Mouse (Mus musculus): Measurements from ENCODE around the gene Sf3b5. TPM values are rescaled to one million over a fixed set of nuclear protein-coding genes. Genes with fewer than 3 reads are reported as not detected.

Gene Sf3b5
- total RNA-seq (2021) = 10 to 100 TPM; 10.5 to 11.8 TPM
- long read RNA-seq, experiment 1, transcript Sf3b5-201 (1 exons, 3,841 nt) = major isoform, 191 of 191 reads
- long read RNA-seq, experiment 1, partial matches to known transcripts = 0 of 191 reads
- long read RNA-seq, experiment 1, other reads (novel, unspliced or antisense) = 0 of 191 reads
- long read RNA-seq, experiment 2, transcript Sf3b5-201 (1 exons, 3,841 nt) = major isoform, 91 of 91 reads
- long read RNA-seq, experiment 2, partial matches to known transcripts = 0 of 91 reads
- long read RNA-seq, experiment 2, other reads (novel, unspliced or antisense) = 0 of 91 reads

DNA sequence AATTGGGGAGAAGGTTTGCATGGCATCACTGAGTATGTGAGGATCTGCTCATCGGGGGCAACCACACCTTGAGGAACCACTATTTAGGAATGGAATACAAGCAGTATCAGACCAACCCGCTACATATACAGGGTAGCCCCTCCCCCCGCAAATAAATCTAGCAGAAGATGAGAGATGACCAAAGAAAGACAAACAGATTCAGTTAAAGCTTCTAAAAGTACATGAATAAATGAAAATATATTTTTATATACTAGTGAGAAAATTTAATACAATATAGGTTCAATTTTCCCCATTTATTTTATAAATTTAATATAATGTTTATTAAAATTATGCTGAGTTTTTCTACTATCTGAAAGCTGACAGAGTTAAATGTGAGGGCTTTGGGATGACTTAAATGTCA is at the start of gene Sf3b5:
Sf3b5 (plus strand) TSS at position 301 of the 400 bp plus-strand sequence.
- DNase-seq = no peak

DNA sequence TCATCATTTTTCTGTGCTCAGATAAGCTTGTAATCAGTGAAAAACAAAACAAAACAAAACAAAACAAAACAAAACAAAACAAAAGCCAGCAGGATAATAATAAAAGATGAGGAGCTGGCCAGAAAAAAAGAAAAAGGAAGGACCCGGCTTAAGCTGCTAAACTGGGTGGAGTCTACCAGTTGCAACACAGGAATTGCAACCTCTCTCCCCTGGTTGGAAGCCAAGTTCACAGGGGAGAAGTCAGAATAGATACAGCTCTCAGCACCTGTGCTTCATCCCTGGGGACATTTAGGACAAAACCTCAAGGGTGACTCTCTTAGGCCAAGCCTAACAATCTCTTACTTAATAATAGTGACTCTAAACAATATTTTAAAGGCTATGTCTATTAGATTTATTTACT is 49.3 kb upstream of the Sf3b5 start:
- DNase-seq = no peak

DNA sequence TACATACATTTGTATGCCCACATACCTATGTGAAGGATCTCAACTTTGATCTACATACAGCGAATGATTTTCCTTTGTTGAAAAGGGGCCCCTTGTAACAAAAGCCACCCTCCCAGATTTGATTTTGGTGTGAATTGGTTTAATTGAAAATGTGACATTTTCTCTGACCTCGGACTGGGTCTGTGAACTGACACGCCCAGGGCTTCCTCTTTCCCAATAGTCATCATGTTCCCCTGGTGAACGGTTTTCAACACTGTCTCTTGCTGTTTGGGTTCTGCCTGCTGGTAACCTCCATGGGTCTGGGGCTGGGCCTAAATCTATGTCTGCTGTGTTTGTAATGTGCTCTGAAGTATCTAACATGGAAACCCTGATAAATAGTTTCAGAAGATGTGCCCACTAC is 47.9 kb upstream of the Sf3b5 start:
- DNase-seq = no peak

DNA sequence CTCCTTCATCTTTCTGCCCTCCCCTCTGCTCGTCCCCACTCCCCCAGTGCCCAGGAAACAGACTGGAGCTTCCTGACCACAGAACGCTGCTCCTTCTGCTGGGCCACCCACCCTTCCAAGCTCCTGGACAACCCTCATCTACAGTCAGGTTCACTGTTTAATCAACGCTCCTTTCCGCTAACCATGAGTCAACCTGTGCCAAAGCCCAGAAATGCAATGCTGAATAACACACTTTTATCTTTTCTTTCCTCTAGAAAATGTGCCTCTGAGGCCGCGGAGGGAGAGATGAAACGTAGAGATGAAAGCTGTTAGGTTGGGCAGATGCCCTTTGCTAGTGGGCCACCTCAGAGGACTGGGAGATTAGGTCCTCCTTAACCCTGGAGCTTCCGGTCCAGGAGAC is 43.6 kb upstream of the Sf3b5 start:
- no peak for DNase-seq

DNA sequence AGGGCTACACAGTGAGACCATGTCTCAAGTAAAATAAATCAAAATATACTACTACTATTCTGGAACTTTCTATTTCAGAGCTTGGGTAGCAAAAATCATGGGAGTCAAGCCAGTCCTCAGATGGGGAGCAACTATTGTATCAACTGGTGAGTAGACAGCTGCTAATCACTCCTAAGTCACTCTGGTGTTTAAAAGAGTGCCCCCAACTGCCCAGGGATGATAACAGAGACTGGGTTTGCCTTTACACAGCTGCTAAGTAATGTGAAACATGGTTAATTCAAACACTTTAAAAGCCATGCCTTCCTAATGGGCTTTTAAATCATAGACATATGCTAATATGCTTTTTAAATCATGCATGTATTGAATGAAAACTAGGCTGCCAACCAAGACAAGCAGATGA is 42.9 kb upstream of the Sf3b5 start:
- DNase-seq = no peak

DNA sequence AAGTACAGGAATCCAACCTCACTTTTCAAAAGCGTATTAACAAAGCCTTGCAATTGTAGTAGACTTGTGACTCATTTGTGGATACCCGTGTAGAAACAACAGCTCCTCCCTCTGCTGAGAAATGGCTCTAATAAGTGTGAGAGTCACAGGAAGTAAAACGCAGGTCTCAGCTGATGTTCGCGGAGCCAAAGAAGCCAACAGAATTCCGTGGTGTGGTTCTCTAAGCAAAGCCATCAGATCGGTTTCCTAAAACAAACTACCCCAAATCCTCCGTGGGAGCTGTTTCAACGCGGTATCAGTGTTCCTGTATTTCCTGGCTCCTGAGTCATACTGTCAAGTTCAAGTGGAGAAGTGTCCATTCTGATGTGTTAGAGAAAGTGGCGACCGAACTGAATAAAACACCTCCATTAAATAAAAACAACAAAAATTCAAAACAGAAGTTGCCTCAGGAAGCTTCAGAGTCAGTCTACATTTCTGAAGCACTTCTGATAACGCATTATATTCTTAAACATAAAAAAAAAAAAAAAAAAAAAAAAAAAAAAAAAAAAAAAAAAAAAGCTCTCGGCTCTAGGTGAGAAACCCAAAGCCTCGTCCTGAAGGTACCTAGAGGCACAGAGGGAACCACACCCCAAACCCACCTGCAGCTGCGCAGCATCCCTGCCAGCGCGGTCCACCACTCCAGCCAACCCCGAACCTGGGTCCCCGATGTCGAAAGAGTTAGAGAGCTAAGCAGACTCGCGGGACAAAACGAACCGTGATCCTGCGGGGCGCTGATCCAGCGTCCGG is 41.6 kb upstream of the Sf3b5 start:
- DNase-seq = no peak

DNA sequence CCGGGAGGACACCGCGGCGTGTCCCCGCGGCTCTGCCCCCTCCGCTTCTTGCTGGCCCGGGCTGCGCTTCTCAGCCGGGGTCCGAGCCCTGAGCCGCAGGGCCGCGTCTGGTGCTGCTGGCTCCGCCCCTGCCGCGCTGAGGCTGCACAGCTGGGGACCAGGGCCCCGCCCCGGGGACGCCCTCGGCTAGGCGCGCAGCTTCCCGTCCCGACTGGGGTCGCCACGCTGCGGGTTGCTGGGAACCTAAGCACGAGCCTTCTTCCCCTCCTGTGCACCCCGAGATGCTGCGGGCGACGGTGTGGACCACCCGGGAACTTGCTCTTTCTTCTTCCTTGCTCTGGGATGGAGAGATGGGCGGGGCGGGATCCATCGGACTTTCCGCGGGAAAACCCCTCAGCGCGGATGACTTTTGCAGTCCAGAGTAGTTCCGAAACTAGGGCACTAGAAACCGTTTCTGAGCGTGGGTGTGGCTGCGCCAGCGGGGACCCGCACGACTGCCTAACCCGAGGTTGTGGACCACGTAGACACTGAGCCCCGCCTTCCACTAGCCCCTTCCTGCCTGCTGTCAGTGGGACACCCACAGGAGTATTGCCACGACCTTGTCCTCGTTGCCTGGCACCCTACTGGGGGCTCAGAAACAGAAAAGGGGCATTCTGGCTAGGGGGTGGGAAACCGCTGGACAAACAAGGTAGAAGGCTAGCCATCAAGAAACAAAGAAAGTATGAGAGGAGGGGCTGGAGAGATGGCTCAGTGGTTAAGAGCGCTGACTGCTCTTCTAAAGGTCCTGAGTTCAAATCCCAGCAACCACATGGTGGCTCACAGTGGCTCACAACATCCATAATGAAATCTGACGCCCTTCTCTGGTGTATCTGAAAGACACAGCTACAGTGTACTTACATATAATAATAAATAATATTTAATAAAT is 40.7 kb upstream of the Sf3b5 start, which contains the start of gene Stx11:
Stx11 (minus strand) TSS at position 148 of the 925 bp plus-strand sequence.
- peak; percentile 76 for DNase-seq

DNA sequence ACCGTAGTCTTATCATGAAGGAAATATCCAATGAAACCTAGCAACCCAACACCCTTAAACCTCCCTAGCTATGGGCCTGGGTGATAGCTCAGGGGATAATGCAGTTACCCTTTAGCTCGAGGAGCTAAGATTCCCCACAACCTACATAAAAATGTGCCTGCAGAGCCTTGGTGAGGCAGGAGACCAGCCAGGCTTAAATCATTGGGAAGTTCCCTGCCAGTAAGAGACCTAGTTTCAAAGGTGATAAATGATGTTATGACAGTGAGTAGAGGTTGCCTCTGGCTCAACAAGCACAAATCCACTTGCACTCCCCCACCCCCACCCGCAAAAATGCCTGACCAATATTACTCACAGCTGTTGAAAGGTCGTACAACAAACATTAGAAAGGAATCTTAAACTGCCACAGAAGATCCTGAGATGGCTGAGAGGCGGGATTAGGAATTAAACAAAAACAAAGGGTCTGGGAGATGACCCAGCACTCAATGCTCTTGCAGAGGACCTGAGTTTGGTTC is 39.4 kb upstream of the Sf3b5 start:
- DNase-seq = no peak

DNA sequence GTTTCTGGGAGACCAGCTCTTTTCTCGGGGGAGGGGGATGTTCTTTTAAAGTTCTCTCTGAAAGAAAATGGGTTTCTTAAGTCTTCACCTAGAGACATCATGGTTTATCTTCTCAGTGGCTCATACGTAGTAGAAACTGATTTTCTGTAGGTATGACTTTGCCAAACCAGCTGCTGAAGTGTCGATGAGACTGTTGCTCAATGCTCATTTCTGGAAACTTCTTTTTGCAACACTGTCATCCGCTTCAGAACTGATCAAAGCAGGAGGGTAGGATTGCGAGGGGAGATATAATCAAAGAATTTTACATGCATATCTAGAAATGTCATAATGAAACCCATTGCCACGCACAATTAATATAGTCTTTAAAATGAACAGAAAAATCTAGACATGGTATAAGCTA is 30.6 kb upstream of the Sf3b5 start:
- no peak for DNase-seq

DNA sequence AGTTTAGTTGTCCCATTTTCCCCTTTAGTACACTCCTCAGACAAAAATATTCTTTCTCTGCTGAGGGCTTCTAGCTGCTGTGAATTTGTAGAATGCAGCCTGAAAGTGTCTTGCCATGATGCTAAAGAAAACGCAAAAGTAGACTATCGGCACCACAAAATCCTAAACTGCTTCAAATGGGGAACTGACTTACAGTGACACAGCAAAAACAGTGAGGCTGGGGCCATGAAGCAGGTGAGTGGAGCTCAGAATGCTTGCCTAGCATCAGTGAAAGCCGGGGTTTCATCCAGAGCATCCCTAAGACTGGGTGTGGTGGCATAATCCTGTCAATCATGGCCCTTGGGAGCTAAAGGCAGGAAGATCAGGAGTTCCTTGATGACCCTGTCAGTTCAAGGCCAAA is 29.7 kb upstream of the Sf3b5 start:
- no peak for DNase-seq

DNA sequence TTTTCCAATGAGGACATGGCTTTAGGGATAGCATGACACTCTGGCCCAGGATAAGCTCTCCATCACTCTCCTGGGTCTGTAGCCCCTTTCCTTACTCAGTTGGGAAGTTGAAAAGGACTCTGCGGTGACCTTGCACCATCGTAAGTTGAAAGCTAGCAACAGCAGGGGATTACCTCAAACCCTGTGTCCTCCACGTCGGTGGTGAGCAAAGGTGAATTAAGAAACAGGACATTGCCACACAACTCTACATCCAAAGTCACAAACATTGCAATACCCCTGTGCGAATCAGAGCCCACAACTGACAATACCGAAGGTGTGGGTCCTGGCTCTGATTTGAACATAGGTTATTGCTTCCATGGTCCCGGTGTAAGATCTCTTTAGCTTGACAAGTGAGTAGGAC is 29.2 kb upstream of the Sf3b5 start:
- no peak for DNase-seq

DNA sequence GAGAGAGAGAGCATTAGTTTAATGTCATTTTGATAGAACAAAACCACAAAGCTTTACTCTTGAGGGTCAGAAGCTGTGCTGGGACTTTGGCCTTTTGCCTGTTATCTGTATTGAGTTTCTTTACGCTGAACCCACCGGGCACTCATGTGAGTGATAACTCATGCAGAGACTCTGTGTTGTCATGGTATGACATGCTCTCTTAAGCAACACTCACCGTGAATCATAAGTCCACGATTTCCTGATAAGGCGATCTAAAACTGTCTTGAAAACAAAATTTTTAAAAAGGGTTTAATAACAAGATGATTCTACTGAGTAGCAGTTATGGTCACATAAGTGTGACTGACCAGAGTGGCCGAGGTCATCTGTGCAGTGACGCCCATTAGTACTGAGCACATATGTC is 28.6 kb upstream of the Sf3b5 start:
- DNase-seq = no peak

DNA sequence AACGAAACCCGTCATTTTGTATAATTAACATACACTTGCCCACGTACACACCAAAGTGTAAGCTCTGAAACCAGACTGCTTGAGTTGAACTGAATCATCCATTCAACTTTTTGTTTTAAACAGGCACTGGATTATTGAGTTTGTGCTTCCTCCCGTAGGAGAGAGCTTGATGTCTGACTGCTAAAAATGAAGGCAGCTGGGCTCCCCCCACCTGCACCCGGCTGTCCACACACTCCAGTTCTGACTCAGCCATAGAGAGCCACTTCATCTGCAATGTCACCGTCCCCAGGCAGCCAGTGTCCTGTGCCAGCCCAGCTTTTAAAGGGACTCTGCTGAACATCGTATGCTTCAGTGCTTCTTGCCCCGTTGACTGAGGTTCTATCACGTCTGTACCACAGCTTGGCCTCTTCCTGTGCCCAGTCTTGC is 27.3 kb upstream of the Sf3b5 start:
- DNase-seq = peak; percentile 38

DNA sequence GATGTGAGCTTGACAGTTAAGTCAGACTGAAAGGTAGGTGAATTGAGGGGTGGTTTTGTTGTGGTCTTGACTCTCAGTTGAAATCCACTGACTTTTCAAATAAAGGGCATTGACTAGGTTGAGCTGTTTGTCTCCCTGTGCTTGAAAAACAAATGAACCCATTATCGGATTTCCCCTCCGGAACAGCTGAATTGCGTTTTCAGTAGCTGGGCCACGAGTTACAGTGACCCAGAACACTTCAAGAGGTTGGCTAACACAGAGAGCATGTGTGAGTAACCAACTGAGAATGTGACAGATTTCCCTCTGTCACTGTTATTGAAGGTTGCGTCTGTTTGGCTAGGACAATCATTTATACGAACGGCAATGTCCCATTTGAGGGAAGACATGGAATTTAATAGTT is 24.1 kb upstream of the Sf3b5 start:
- DNase-seq = no peak

DNA sequence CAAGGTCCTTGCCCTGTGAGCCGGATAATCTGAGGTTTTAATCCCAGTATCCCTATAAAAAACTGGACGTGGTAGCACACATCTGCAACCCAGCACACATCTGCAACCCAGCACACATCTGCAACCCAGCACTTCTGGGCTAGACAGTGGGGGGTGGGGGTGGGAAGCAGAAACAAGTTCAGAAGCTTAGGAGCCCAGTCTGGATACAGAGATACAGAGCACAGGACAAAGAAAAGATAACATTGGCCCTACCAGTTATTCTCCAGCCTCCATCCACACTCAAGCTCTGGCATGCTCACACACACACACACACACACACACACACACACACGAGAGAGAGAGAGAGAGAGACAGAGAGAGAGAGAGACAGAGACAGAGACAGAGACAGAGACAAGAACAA is 21.6 kb upstream of the Sf3b5 start:
- no peak for DNase-seq

DNA sequence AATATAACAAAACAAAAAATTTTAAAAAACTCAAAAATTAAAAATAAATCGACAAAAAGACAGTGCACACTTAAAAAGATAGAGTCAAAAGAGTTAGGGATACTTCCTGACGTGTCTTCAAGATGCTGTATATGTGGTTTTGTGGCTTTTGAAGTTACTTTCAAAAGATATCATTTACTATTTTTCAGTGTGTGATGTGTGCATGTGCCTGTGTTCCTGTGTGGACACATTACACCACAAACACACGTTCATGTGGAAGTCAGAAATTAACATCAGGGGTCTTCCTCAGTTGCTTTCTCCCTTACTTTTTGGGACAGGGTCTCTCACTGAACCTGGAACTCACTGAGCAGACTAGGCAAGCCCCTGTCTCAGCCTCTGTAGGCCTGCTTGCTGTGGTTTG is 20.1 kb upstream of the Sf3b5 start:
- DNase-seq = no peak

DNA sequence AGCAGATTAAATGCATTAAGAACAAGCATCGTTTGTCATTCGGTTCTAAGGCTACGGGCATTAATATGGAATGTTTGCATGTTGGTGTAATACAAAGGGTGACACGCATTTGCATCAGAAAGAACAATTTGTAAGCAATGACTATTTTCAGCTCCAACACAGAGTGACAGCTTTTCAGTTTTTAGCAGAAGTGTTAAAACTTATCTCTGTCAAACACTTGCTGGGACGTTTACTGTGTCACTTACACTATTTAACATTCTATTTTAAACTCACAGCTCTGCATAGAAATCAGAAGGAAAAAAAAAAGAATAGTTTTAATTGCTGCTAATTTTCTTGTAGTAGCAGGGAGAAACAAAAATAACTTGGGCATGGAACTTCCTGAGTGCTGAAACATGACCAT is 18.7 kb upstream of the Sf3b5 start:
- no peak for DNase-seq

DNA sequence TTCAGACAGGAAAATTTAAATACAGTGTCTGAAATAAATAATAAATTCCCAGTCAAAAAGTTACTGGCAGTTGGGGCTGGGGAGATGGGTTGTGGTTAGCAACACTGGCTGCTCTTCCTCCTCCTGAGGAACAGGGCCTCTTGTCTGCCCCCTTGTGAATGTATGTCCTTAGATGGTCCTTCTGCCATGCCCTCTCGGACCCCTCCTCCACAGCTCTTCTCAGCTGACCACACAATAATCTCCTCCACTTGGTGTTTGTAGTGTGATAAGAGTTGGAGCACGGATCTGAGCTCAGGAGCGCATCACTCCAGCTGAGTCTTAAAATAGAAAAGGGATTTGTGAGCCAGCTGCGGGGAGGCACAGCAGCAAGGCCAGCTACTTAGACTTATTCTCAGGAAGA is 18.2 kb upstream of the Sf3b5 start:
- no peak for DNase-seq

DNA sequence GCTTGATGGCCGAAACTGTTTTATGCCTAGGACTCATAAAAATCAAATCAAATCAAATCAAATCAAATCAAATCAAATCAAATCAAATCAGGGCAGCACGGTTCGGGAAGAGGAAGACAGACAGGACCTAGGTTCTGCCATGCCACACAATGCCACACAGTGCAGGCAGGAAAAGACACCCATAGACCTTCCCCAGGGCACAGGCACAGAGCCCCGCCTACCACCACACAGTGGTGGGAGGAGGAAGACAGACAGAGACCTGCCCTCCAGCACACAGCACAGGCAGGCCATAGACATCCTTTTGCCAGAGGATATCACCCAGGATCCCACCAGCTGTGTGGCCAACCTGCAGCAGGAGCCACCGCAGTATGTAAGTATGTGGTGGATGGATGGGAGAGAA is 13.2 kb upstream of the Sf3b5 start:
- DNase-seq = no peak

DNA sequence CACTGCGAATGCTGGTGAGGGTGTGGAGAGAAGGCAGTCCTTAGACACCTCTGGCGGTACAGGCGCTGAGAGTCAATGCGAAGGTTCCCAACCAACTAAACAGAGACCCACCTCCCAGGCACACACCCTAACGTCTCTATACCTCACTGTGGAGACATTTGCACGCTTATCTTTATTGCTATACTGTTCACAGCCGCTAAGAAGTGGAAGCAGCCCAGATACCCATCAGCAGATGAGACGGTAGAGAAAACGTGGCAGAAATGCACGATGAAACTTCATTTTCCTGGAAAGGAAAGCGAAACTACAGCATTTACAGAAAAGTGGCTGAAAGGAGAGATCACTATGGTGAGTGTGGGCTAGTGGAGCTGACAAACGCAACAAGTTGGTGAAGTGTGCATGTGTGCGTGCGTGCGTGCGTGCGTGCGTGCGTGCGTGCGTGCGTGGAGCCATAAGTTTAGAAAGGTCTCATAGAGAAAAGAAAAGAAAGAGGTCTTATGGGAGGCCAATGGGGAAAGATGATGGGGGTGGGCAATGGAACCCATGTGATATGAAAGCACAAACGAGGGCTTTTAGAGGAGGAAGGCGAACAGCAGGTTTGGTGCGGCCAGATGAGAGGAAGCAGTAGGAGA is 11.6 kb upstream of the Sf3b5 start:
- DNase-seq = no peak

DNA sequence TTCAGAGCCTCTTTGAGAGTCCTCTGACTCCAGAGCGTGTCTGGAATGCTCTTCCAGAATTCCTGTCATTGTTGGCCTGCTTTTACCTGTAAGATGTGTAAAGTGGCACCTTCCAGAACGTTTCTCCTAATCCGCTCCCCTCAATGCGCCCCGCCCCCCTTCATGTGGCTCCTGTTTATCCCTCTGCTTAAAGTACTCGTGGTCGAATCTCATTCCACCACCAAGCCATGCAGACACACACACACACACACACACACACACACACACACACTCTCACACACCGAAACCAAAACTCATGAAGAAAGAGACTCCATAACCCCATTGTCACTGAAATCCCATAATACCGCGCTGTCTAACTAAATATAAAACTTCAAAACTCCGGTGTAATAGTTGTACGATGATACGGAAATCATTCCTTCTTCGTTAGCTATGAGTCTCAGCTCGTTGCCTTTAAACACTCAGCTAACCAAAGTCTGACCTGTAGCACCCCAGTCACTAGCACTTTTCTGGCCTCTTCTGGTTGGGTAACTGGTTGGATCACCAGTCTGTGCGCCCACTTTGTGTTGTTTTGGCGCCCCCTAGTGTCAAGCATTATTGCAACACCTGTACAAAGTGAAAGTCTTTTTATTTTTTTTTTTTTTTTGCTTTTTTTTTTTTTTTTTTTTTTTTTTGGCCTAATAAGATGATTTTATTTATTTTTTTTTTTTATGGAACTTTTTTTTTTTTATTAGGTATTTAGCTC is 8.2 kb upstream of the Sf3b5 start:
- DNase-seq = peak; percentile 93
